Mouse (Mus musculus): Measurements from ENCODE around the gene Znrf2.
"Not testable (repeated sequence)": the region's sequence is repeated elsewhere in the genome, so short reads cannot be mapped to it uniquely, and the experiment has no call there.

The Znrf2 gene

DNA sequence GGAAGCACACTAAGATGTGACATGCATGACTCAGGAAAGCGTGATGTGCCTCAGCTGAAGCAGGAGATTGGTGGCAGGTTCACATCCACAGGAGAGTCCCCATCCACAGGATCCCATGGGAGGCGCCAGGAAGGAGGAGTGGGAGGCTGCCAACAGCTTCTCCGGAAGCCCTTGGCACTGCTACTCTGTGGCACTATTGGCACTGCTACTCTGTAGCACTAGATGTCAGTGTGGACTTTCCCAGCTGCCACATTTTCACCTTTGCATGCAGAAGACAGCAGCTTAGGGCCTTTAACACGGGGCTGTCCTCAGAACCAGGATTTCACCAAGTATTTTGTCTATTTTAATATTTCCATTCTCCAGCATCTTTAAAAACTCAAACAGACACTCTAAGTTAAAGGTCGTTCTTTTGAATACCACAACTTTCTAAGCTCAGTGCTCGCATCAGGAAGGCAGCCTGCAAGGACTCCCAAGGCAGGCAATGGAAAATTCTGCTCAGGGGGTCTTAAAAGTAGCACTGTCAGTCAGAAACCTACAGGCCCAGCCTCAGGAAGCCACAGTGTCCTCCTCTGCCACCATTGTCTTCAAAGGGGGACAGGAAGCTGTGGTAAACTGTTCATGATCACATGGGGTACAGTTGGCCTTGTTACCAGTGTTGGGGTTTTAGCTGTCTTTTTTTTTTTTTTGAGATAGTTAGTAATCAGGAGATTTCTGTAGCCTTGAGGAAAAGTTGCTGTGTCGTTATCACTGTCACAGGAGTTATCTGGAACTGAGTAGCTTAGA, 7.0 kb upstream of the Znrf2 start:
- peak; percentile 35 for DNase-seq (ENCODE audit: inconsistent ontology term)

DNA sequence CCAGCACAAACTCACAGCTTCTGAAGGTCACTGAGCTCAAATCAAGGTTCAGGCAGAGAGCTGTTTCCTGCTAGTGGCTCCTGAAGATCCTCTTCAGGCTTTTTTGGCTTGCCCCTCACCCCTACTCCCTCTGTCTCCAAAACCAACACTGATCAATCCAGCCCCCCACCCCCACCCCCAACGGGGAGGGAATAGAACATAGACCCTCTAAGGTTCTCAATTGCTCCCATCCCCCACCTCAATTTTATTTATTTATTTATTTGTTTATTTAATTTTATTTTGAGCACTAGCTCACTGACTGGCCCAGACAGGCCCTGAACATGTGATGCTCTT, 6.4 kb upstream of the Znrf2 start:
- DNase-seq (ENCODE audit: inconsistent ontology term), result no peak

GRCm38 (mm10) chr6:54811546-54812250, 5.0 kb upstream of the Znrf2 start:
- peak; percentile 88 for DNase-seq (ENCODE audit: inconsistent ontology term)

DNA sequence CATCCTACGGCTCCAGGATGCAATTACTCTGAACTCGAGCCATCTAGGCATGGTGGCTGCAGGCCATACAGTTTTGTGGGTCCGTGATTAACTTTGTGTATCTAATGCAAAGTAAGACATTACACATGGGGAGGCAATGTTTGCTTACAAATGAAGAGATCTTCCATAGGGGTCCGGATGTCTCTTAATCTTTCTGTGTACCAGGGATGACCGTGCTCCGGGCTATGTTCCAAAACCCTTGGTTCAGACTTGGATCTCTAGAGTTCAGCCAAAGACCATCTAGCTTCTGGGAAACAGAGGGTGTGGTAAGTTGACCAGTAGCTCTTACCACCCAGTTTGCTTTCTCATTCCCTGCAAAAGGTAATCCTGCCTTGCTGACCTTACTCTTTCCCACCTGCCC, 4.4 kb upstream of the Znrf2 start:
- DNase-seq (ENCODE audit: inconsistent ontology term), result peak; percentile 54

GRCm38 (mm10) chr6:54815428-54816130, 1.1 kb upstream of the Znrf2 start:
- DNase-seq (ENCODE audit: inconsistent ontology term), result no peak

- DNase-seq (ENCODE audit: inconsistent ontology term), result peak; percentile 73
Observed at GRCm38 (mm10) chr6:54817266-54817767, 601 bp downstream of the Znrf2 start.

GRCm38 (mm10) chr6:54818389-54818788, 1.7 kb downstream of the Znrf2 start:
- no peak for DNase-seq (ENCODE audit: inconsistent ontology term)

DNA sequence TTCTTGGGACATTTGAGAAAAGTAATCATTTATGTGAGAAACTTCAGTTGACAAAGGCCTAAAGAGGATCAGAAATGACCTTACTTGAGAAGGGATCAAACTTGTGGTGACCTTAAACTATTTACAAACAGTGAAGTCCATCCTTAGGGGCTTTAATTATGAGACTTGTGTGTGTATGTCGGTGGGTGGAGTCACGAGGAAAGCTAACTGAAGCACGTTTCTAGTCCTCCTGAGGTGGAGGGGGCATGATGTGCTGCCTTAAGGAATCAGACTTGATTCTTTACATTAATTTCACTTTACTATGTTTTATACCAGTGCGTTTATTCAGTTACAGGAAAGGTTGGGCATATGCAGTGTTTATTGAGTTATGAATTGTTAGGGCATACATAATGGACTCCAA, 2.6 kb downstream of the Znrf2 start:
- no peak for DNase-seq (ENCODE audit: inconsistent ontology term)

GRCm38 (mm10) chr6:54819746-54820145, 3.0 kb downstream of the Znrf2 start:
- no peak for DNase-seq (ENCODE audit: inconsistent ontology term)

DNA sequence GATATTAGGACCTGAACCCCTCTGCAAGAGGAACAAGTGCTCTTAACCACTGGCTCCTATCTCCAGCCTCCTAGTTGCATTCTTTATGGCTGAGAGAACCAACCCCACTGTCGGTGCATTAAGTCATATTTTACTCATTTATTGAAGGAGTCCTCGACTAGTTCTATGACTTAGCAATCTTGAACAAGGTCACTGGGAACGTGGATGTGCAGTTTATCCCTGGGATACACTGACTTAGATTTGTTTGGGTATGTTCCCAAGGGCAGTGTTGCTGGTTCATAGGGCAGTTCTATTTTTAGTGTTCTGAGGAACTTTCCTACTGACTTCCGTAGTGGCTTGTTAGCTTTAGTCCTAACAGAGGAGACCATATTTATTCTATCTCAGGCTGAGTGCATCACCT, 5.6 kb downstream of the Znrf2 start:
- no peak for DNase-seq (ENCODE audit: inconsistent ontology term)

- DNase-seq (ENCODE audit: inconsistent ontology term), result not testable (repeated sequence)
Observed at GRCm38 (mm10) chr6:54824561-54824960, 7.8 kb downstream of the Znrf2 start.

- no peak for DNase-seq (ENCODE audit: inconsistent ontology term)
Observed at GRCm38 (mm10) chr6:54827481-54827880, 10.8 kb downstream of the Znrf2 start.

DNA sequence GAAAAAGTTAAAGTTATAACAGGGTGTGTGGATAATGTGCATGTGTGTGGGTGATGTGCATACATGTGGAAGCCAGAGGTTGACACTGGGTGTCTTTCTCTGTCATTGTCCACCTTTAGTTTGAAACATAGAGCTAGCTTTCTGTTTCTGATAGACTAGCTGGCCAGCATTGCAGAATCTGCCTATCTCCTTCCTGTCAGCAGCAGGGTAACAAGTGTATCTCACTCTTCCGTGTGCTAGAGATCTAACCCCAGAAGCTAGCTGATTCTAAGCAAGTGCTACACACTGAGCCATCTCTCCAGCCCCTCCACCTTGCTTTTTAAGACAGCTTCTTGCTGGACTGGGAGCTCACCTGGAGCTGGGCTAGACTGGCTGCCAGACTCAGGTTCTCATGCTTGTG, 11.6 kb downstream of the Znrf2 start:
- DNase-seq (ENCODE audit: inconsistent ontology term), result no peak

GRCm38 (mm10) chr6:54830048-54830772, 13.5 kb downstream of the Znrf2 start:
- no peak for DNase-seq (ENCODE audit: inconsistent ontology term)

- peak; percentile 71 for DNase-seq (ENCODE audit: inconsistent ontology term)
Observed at GRCm38 (mm10) chr6:54831069-54831720, 14.5 kb downstream of the Znrf2 start.

GRCm38 (mm10) chr6:54833427-54833826, 16.7 kb downstream of the Znrf2 start:
- no peak for DNase-seq (ENCODE audit: inconsistent ontology term)

- DNase-seq (ENCODE audit: inconsistent ontology term), result no peak
Observed at GRCm38 (mm10) chr6:54836666-54837065, 19.9 kb downstream of the Znrf2 start.

- no peak for DNase-seq (ENCODE audit: inconsistent ontology term)
Observed at GRCm38 (mm10) chr6:54841399-54841798, 24.7 kb downstream of the Znrf2 start.

DNA sequence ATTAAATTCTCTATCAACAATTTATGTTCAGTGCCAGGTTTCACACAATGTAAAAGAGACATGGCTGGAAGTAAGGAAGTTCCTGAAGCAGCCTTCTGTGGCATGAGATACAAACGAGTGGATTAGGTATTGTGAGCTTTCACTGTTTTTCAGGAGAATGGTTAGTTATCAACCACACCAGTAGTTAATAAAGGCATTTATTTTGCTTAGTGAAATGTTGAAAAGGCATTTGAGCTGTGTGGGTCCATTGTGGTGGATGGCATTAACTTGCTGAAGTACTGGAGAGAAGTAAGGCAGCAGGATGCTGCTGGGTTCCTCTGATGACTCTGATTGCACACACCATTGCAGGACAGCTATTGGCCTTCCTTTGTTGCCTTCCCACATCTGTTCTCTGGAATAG, 25.3 kb downstream of the Znrf2 start:
- DNase-seq (ENCODE audit: inconsistent ontology term), result no peak

DNA sequence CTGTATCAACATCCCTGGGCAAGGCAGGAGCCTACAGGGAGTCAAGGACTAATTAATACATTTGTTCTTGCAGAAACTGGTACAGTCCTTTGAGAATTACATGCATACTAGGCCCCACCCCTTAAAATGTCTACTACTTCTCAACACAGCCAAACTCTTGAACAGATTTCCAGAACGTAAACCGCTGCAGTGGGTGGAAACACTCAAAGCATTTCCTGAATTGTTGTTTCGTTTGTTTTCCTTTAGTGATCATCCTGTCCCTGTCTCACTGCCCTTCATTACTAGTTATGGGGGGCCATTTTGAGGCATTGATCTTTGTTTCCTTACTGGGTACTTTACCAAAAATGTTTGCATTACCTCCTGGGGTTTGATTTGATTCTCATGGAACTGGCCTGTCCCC, 31.8 kb downstream of the Znrf2 start:
- DNase-seq (ENCODE audit: inconsistent ontology term), result no peak
